ENCODE assay signal across 16 mouse cellular contexts in the genomic region with DNA sequence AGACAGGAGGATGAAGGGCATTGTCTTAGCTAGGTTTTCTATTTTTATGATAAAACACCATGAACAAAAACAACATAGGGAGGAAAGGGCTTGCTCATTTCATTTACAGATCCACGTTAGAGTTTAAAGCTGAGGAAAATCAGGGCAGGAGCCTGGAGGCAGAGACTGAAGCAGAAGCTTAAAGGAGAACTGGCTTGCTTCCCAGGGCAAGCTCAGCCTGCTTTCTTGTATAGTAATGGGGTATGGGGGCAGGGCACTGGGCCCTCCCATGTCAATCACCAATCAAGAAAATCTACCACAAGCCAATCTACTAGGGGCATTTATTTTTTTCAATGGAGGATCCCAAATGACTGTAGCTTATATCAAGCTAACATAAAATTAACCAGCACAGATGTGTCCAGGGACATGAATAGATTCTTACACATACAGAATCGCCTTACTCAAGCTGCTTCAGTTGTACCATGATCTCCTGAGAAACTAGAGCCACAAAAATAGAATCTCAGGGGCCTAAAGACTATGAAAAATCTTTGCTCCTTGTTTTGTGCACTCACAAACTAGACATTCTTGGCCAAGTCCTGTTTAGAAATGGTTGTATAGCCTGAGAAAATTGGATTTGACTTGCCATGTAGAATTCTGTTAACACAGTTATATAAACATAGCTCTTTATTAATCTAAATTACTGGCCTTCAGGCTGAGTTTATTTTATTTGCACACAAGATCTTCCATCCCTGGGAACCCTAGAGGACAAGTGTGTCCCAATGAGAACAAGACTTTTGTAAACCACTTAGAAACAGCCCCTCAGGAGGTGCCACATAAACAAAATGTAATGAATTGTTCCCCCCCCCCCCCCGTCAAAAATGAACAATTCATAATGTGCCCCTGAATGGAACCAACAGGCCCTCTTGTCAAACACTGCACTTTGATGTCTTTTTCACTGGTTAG.
A peak's percentile ranks its signal among the peaks of the same experiment; 100 is the strongest.
DNase-seq lines count a peak whose midpoint lies in the region; ATAC-seq and TF ChIP-seq lines count a peak whose summit lies in the region.
"Had no signal": no experiment of that assay in that cellular context is flagged by ENCODE, and none has a peak within 500 bp of the region (broad histone marks: within the 10 kb centered on the region; RNA-seq: fewer than 3 reads in every experiment).

No protein-coding gene starts in this region.

- H3K9ac ChIP-seq in intestine, embryonic 14.5 days (ENCODE audit: low read length): no peak overlapping the region
- no peak overlapping the region for H3K9ac ChIP-seq in intestine, embryonic 15.5 days
- H3K9ac ChIP-seq: liver, embryonic 12.5 days had no signal

- H3K9me3 ChIP-seq in intestine, embryonic 14.5 days (ENCODE audit: control insufficient read depth, low read length): no peaks in the 10 kb centered on the region
- no peaks in the 10 kb centered on the region for H3K9me3 ChIP-seq in intestine, embryonic 15.5 days
- H3K9me3 ChIP-seq: heart, embryonic 10.5 days; liver, embryonic 12.5 days had no signal

- no peak for TF ChIP-seq POLR2A in cortical plate, adult 2 months (IDR thresholded peaks at IDR 0.05; ENCODE audit: extremely low read depth, insufficient read depth, low read length)

- no peak for ATAC-seq in intestine, embryonic 14.5 days (replicated peaks; ENCODE audit: low FRiP score, low TSS enrichment, low read depth)
- no peak for ATAC-seq in intestine, embryonic 15.5 days
- ATAC-seq: activated CD4-positive, CD25-positive, alpha-beta regulatory T cell, adult 4 months; intestine, embryonic 16.5 days; liver, embryonic 12.5 days had no signal

- no peaks in the 10 kb centered on the region for H3K27me3 ChIP-seq in intestine, embryonic 14.5 days (replicated peaks; ENCODE audit: control insufficient read depth, insufficient read depth, low read length)
- H3K27me3 ChIP-seq in intestine, embryonic 15.5 days (replicated peaks): no peaks in the 10 kb centered on the region
- H3K27me3 ChIP-seq: liver, embryonic 12.5 days had no signal

- no peak overlapping the region for H3K4me3 ChIP-seq in intestine, embryonic 14.5 days (ENCODE audit: low read depth, low read length)
- H3K4me3 ChIP-seq in intestine, embryonic 15.5 days (replicated peaks): no peak overlapping the region
- no peak overlapping the region for H3K4me3 ChIP-seq in cortical plate, adult 2 months (ENCODE audit: insufficient read depth, low read length)
- H3K4me3 ChIP-seq in left cerebral cortex, adult 2 months: no peak overlapping the region
- H3K4me3 ChIP-seq: gastrocnemius, adult 2 months; heart, embryonic 10.5 days; liver, embryonic 12.5 days had no signal

- no peak for DNase-seq in intestine, embryonic 14.5 days (ENCODE audit: low spot score)
- no peak for DNase-seq in left cerebral cortex, adult 2 months (ENCODE audit: extremely low spot score in 1 of 2, low spot score in 2 of 2)
- DNase-seq in right cerebral cortex, postnatal 25 days: peak; percentile 16
- DNase-seq in cerebellum, adult 8-10 months: no peak
- DNase-seq in gastrocnemius, adult 18-20 months (ENCODE audit: low spot score): no peak
- DNase-seq: cerebellum, adult 9-10 months; gastrocnemius, adult 2 months; heart, postnatal 4 days; kidney, postnatal 36 days; thymus, adult 2 months had no signal

- peak overlapping the region; percentile 24; the same call in 1 of the 2 replicates for H3K27ac ChIP-seq in intestine, embryonic 14.5 days (ENCODE audit: low read depth)
- H3K27ac ChIP-seq in intestine, embryonic 15.5 days: no peak overlapping the region
- peak overlapping the region; percentile 56; the same call in 1 of the 2 replicates for H3K27ac ChIP-seq in cortical plate, adult 2 months (ENCODE audit: insufficient read depth, low read length)
- H3K27ac ChIP-seq in left cerebral cortex, adult 2 months: peak overlapping the region; percentile 38; the same call in 1 of the 2 replicates
- H3K27ac ChIP-seq: gastrocnemius, adult 2 months; heart, embryonic 10.5 days had no signal

- intact Hi-C loops in left cerebral cortex, adult 2 months (cut with DNase I): no loop called here

- TF ChIP-seq CTCF in cortical plate, adult 2 months (IDR thresholded peaks at IDR 0.05; ENCODE audit: extremely low read depth, insufficient read depth, low read length): no peak
- no peak for TF ChIP-seq CTCF in left cerebral cortex, adult 2 months (IDR thresholded peaks at IDR 0.05)

- 62% methylated on average over 3 of the region's 3 CpGs for WGBS in intestine, embryonic 14.5 days
- WGBS in intestine, embryonic 15.5 days: 52% methylated on average over 3 of the region's 3 CpGs

- no peak overlapping the region for H3K4me2 ChIP-seq in intestine, embryonic 14.5 days (ENCODE audit: low read length)
- H3K4me2 ChIP-seq in intestine, embryonic 15.5 days (replicated peaks): no peak overlapping the region
- H3K4me2 ChIP-seq: liver, embryonic 12.5 days had no signal

- 0 out of 2 replicates have a peak, but pooled peaks cover 4% of the 10 kb centered on the region for H3K4me1 ChIP-seq in intestine, embryonic 14.5 days (replicated peaks; ENCODE audit: control insufficient read depth, insufficient read depth, low read length)
- 0 out of 2 replicates have a peak, but pooled peaks cover 2% of the 10 kb centered on the region for H3K4me1 ChIP-seq in intestine, embryonic 15.5 days (replicated peaks)
- H3K4me1 ChIP-seq in cortical plate, adult 2 months (ENCODE audit: control insufficient read depth, insufficient read depth, low read length): peaks cover 3% of the 10 kb centered on the region
- H3K4me1 ChIP-seq: heart, embryonic 10.5 days had no signal

- no peaks in the 10 kb centered on the region for H3K36me3 ChIP-seq in intestine, embryonic 14.5 days (ENCODE audit: control insufficient read depth, insufficient read depth, low read length)
- no peaks in the 10 kb centered on the region for H3K36me3 ChIP-seq in intestine, embryonic 15.5 days
- H3K36me3 ChIP-seq: heart, embryonic 10.5 days; liver, embryonic 12.5 days had no signal
